Mouse (Mus musculus): Measurements from ENCODE around the gene Psat1.
A peak's percentile ranks its signal among the peaks of the same experiment; 100 is the strongest.

Psat1 gene

DNA sequence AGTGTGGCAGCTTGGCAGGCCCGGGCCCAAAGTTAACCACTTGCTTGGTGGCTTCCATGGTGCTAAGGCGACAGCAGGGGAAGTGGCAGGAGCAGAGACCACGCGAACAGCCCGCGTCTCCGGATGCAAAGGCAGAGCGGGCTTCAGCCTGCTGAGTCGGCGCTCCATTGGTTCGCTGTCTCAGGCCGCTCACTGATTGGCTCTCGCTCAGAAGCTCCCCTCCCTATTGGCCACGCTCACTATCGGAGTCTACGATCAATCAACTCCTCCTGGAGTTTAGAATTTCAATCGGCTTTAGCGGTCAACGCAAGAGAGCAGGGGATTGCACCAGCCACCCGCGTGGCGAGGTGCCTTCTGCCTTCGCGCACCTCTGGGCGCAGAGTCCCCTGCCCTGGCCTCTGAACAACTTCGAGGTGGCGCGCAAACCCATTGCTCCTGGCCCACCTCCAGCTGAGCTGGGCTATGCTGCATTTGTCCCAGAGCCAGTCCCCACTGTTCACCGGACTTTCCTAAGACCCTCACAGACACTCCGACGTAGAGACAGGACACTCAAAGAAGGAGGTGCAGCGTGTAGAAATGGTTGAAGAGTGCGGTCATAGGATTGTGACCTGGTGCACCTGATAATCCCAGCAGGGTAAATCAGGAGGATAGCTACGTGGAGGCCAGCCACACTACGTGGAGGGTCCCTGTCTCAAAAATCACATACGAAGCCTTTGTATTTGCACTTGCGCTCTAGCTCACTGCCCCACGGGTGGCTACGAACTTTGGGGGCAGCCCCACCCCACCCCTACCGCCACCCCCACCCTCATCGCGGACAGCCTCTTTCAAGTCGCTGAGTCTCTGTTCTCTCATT, 22.0 kb downstream of the Psat1 start:
- DNase-seq (ENCODE audit: low read depth in 1 of 2, low spot score in 2 of 2): peak; percentile 53 to 57

DNA sequence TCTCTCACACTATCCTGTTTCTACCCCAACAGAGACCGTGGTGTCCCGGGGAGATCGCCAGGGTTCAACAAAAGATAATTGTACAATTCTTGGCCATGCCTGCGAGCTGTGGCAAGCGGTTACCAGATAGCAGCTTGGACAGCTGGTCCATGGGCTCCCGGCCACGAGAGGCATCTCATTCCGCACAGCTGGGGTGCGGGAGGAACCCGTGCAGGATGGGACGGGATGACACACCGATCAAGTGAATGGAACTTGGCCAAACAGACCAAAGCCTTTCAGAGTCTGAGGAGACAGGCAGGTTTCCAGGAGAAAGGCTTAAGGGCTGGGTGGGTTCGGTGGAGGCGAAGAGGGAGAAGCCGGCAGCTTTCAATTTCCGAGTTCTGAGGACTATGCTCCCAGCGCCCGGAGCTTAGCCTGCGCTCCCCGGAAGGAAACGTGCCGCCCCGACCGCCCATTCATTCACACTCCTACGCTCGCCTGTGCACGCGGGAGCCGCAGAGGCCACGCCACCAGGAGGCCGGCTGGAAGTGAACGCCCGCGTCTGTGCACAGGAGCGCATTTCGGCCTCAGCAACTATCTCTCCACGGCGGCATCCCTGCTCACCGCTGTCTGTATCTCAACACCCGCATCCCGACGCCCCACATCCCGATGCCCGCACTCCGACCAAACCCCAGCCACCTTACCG, 22.8 kb downstream of the Psat1 start:
- DNase-seq (ENCODE audit: low read depth in 1 of 2, low spot score in 2 of 2): peak in 1 of 2 experiments; percentile 2

DNA sequence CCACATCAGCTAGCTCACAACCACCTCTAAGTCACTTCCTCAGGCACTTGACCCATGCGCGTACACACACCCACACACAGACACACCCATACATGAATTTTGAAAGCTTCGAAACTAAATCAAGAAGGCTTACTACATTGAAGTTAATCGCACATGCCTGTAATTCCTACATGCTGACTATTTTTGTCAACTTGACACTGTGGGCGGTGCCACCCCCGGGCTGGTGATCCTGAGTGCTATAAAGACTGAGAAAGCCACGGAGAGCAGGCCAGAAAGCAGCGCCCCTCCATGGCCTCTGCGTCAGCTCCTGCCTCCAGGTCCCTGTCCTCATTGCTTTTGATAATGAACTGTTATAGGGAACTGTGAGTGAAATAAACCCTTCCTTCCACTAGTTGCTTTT, 23.7 kb downstream of the Psat1 start:
- peak; percentile 12 to 24 for DNase-seq (ENCODE audit: low read depth in 1 of 2, low spot score in 2 of 2)

DNA sequence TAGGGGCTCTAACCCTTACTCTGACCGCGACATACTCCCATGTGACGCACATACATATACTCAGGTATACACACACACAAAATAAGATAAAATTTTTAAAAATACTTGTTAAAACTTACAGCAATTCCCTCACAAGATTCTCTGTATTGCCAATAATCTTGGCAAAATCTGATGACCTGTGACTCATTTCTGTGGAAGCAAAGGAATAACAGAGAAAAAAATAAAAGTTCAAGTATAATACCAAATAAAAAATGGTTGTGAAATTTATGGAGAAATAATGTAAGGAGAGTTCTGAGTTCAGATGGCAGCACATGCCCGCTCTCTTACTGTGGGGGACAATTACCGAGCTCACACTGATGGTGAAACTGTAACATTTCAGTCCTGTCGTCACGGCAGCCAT, 27.8 kb downstream of the Psat1 start:
- no peak for DNase-seq (ENCODE audit: low read depth in 1 of 2, low spot score in 2 of 2)

DNA sequence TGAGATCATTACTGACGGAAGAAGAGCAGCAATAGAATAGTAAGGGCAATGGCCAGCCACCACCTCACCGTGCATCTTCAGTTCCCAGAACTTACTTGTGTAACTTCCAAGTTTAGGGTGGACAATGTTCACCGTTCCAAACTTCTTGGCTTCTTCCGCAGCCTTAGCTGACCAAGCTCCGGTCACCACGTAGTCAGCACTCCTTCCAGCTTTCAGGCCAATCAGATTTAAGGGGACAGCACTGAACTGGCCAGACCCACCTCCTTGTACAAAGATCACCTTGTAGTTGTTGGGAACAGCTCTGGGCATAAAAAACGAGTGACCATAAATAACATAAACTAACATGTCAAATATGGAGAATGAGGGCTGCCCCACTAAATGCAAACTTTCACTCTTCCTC, 29.0 kb downstream of the Psat1 start:
- DNase-seq (ENCODE audit: low read depth in 1 of 2, low spot score in 2 of 2): no peak

DNA sequence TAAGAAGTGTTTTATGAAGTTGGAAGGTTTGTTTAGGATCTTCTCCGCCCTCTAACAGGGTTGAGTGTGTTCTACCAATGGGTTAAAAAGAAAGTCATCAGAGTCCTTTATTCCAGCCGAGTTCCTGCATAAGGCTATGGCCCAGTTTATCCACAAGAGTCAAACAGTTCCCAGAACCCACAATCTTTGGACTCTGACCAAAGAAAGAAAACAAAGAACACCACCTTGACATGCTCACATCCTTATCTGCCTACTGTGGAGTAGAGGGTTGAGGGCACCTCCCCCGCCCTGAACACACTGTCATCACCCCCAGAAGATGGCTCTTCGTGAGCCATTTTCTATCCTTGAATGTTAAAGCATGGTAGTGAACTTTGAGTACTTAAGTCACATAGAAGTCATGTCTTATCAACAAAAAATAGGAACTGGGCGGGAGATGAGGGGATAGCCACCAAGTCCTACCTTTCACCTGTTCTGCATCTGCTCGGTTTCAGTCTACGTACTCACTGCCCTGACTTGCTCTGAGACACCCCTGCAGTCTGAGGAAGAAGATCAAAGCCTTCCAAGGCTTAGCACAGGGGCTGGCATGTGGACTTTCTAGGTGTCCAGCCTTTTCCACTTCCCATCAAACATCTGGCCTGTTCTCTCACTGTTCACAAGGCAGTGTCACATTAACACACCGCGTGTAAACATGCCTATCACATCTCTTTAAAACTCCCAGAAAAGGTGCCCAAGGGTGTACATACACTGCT, 33.7 kb downstream of the Psat1 start:
- DNase-seq (ENCODE audit: low read depth in 1 of 2, low spot score in 2 of 2): no peak

DNA sequence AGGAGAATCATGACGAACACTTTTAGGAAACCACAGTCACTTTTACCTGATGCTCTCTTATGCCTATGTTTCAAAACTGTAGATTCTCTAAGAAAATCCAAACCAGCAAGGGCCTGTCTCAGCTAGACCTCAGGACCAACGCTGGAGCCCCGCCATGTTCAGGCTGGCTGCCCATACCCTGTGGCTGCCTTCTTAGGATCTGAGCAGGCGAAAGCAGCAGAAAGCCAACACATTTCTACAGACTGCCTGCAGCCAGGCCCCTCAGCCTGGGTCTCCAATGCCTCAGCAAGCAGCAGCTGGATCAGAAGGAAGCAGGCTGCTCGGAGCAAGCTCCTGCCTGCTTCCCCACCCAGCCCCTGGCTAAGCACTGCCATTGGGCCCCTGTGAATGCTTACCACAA, 35.7 kb downstream of the Psat1 start:
- DNase-seq (ENCODE audit: low read depth in 1 of 2, low spot score in 2 of 2): no peak

DNA sequence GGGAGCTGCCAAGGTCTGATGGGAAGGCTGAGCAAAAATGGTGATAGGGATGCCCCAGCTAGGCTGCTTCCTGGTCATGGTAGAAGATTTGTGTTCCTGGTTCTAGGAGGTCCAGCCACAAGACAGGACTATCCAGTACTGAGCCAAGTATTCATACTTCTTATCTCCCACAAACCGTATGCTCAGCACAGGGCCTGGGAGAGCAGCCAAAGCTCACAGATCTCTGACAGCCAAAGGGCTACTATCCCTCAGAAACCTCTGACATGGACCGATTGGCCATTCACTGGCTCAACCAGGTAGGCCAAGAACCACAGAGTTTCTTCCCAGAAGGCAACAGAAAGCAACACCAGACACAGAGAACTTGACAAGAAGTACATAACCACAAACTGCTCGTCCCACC, 36.1 kb downstream of the Psat1 start:
- DNase-seq (ENCODE audit: low read depth in 1 of 2, low spot score in 2 of 2): no peak

DNA sequence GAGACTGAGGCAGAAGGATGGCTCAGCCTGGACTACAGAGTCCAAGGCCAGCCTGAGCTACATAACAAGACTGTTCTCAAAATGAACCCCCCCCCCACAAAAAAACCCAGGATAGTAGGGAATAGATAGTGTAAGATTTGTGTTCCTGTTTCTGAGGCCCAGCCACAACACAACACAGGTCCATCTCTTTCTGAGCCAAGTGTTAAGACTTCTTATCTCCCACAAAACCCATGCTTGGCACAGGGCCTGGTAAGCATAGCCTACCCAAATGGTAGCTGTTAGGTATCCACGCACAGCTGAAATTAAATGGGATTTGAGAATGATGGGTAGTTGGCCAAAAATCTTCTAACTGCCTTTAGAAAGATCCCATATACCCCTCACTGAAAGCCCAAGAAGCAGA, 36.6 kb downstream of the Psat1 start:
- DNase-seq (ENCODE audit: low read depth in 1 of 2, low spot score in 2 of 2): no peak

DNA sequence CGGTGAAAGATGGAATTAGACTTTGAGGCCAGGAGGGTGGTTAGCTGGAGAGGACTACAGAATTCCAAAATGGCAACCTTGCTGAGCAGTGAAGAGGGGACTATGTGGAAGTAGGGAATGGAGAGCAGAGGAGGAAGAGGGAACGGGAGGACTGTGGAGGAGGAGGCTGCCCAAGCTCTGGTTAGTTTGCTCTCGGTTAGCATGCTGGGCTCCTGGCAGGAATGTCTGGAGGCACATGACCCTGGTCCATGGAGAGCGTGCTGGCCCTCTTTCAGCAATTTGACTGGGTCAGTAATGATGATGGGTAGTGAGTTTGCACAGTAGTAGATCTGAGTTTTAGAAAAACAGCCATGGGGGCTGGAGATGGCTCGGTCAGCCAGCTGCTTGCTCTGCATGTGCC, 39.1 kb downstream of the Psat1 start:
- DNase-seq (ENCODE audit: low read depth in 1 of 2, low spot score in 2 of 2): no peak

DNA sequence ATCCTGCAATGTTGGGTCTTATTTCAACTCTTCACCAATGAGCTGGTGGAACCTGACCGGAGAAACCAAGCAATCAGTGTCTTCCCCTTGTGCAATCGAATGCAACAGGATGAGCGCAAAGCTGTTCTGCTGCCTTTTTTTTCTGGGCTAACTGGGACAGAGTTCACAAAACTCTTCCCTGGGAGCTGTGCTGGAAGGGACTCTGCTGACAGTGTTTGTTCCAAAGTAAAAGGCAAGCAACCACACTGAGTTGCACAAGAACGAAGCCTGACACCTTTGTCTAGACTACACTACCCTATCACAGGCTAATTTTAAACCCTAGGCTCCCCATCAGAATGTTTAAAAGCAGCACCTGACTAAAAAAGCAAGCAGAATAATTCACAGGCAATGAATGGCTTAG, 42.4 kb downstream of the Psat1 start:
- no peak for DNase-seq (ENCODE audit: low read depth in 1 of 2, low spot score in 2 of 2)

DNA sequence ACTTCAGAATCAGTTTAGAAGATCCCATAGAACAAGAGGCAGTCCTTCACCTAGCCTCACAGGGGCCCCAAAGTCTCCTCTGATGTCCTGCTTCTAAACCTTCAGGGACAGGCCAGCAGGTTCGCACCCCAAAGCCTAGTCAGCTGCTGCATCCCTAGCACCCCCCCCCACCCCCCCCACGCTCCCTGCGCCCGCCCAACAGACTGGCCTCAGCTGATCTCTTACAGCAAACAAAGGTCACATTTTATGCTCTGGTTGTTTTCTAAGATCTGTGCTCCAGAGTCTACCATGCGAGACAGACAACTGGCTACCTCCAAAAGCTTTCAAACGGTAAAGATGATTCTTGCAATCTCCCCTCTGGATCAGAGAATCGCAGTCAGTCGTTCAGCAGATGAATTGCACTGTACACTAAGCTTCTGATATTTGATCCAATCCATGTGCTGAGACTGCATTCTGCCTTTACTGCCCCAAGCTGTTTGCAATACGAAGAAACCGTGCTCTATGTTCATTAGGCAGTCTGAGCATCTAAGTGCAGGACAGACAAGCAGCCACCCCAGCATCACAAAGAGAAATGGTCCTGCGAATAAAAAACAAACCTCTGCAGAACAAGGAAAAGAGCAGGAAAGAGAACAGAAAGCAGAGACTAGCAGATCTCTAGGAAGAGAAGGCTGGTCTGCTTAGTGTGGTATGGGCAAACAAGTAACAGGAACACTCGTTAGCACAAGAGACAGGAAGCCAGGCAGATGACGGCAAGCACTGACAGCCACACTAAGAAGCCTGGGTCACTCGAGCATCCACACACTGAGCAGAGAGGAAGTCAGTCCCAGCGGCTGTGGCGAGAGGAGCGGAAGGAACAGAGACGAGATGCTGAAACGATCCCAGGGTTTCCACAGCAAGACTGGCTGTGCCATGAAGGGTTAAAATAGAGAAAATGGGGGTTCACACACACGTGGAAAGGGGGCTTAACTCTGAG, 43.3 kb downstream of the Psat1 start:
- no peak for DNase-seq (ENCODE audit: low read depth in 1 of 2, low spot score in 2 of 2)

DNA sequence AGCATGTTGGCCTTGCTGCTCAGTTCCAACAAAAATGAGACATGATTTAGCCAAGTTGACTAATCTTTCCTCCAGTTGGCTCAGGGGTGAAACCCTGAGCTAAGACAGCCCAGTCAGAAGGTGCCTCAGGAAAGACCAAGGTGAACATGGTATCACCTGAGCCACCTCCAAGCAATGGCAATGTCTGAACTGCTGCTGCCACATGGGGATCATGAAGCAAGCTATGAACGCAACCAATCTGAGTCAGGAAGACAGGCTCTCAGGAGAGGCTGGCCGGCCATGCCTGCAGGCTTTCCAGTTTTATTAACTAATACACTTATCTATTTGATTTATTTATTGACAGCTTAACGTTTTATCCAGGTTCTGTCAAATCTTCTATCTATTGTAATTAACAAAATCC, 51.5 kb downstream of the Psat1 start:
- no peak for DNase-seq (ENCODE audit: low read depth in 1 of 2, low spot score in 2 of 2)

DNA sequence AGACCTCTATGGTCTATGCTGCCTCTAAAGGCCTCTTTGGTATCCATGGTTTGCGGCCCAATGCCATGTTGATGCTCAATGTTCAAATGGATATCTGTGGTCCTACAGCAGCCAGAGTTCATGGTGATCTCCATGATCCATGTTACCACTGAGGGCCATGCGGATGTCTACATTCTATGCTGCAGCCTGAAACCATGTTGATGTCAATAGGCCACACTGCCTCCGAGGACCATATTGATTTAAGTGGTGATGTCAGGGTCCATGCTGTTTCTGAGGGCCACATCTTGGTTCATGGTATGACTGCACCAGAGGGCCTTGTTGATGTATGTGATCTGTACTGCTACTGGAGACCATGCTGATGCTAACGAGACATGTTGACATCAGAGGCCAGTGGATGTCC, 55.0 kb downstream of the Psat1 start:
- no peak for DNase-seq (ENCODE audit: low read depth in 1 of 2, low spot score in 2 of 2)

DNA sequence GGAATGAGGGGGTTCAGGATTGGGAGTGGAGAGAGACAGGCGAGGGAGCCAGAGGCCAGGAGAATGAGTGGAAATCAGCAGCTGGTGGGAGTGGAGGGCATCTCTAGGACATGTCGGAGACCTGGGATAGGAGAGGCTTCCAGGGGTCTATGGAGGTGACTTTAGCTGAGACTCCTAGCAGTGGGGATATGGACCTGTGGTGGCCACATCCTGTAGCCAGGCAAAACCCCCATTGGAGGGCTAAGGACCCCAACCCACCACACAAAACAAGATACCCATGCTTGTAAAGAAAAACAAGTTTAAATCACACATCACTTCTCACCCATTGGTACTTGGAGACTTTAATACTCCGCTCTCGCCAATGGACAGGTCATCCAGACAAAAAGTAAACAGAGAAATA, 58.7 kb downstream of the Psat1 start:
- no peak for DNase-seq (ENCODE audit: low read depth in 1 of 2, low spot score in 2 of 2)

DNA sequence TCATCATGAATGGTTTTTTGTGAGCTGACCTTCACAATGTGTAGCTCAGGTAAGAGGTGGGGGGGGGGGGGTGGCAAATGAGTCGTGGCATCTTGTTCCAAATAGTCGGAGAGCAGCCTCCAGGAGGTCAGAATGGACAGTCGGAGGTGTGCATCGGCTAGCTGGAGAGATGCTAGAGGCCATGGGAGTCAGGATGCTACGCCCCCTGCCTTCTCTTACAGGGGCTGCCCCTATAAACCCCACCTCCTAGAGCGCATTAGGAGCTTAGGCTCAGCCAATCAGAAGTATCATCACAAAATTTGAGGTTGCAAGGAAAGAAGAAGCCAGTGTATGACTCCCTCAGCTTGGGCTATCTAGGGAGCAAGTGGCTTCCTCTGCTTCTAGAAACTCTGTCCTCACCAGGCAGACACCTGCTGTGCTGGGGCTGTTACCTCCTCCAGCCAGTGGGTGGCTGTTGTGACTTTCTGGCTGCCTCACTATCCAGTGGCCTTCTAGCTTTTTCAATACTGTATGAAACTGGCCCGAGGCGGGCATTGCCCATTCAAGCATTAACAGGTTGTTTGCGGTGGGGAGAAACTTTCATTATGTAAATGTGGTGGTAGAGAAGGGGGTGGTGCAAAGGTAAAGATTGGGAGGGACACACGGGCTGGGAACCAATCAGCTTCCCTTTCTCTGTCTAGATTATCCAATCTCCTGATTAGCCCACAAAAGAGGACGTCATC, 64.3 kb downstream of the Psat1 start:
- DNase-seq (ENCODE audit: low read depth in 1 of 2, low spot score in 2 of 2): no peak

DNA sequence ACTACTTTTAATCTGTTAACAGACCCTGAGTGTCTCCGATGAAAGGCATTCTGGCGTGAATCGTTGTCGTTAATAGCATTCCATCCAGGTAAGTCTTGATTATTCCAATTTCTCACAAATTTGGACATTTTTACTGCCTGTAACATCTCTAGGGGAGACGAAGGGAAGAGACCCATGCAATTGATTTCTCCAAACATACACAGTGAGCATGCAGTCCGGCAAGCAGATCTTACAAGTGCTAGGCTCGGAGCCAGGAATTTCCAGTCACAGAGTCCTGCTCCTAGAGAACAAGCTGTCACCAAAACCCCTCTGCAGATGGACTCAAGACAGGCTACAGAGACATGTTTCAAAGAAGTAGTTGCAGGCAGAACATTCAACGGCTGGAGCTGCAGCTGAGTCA, 66.4 kb downstream of the Psat1 start:
- no peak for DNase-seq (ENCODE audit: low read depth in 1 of 2, low spot score in 2 of 2)

DNA sequence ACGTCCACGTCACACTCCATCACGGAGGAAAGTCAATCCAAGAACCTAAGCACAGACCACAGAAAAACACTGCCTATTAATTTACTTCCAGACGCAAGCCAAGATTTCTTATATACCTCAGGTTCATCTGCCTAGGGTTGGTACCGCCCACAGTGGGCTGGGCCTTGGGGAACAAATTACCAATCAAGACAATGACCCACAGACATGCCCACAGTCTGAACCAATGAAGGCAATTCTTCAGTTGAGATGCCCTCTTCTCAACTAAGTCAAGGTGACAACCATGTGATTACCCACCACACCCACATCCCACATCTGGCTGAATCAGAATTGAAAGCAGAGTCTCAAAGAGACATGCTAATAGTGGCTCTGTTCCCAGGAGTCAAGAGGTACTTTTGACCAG, 67.9 kb downstream of the Psat1 start:
- DNase-seq (ENCODE audit: low read depth in 1 of 2, low spot score in 2 of 2): no peak

DNA sequence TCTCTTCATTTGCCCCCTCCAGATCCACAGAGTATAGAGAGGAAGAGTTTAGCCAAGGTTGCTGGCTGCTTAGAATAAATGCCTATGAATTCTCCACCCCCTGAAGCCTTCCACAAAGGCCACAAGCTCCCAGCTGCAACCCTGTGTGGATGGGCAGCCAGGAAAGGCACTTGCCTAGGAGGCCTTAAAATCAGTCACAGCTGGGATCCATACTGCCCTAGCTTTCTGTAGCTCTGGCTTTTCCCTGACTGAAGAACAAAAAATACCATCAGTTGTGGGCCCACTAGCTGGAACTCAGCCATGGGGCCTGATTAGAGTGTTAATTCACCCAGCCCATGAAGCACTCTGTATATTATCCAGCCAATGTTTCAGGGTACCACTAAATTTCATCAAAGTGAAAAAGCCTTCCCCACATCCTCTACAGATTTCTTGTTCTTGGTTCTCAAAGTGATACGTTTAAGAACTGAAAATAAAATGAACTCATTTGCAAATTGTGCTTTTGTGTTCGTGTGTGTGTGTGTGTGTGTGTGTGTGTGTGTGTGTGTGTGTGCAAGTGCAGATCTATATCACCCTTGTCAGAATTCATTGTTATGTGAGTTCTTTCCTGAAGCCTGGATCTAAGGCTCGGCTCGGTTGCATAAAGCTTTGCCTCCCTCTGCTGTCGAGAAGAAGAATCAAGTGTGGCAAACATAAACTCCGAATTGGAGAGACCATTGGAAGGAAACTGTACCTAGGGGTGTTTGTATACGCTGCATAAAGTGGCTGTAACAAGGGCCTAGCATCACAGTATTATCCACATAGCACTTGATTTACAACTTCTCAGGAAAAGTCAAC, 78.1 kb downstream of the Psat1 start:
- DNase-seq (ENCODE audit: low read depth in 1 of 2, low spot score in 2 of 2): no peak
